Mouse (Mus musculus): ENCODE data around the gene Gsta1. TPM values are rescaled to one million over a fixed set of nuclear protein-coding genes. Genes with fewer than 3 reads are reported as not detected.
"Not testable (repeated sequence)": the region's sequence is repeated elsewhere in the genome, so short reads cannot be mapped to it uniquely, and the experiment has no call there.

Gene Gsta1
- polyA plus RNA-seq, 1 experiment from 2014 or later = not detected

DNA sequence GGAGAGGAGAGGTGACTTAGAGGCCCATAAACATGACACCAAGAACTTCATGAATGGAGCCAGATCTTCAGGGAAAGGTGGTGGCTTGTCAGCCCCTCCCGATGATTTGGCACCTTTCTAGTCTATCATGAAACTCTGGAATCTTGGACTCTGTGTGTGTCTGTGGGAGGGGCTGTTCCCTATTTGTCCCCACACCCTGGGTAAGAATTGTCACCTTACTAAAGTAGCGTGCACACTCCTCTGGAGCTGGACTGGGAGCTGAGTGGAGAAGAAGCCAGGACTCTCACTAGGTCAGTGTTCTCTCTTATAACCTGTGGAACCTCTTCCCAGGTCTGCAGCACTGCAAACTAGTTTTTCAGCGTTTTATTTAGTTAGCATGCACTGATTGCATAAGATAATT is 26.5 kb downstream of the Gsta1 start, which contains the start of gene Gm3776:
Gm3776 (plus strand) TSS at position 216 of the 400 bp plus-strand sequence.
- H3K4me3 ChIP-seq; H3K9me3 ChIP-seq; H3K27me3 ChIP-seq (replicated peaks; ENCODE audit: low read depth, poor library complexity, severe bottlenecking); H3K4me1 ChIP-seq; DNase-seq (ENCODE audit: low spot score); H3K27ac ChIP-seq (replicated peaks); H3K36me3 ChIP-seq (replicated peaks): not testable (repeated sequence)
- 81% methylated on average over 2 of the region's 3 CpGs for WGBS

DNA sequence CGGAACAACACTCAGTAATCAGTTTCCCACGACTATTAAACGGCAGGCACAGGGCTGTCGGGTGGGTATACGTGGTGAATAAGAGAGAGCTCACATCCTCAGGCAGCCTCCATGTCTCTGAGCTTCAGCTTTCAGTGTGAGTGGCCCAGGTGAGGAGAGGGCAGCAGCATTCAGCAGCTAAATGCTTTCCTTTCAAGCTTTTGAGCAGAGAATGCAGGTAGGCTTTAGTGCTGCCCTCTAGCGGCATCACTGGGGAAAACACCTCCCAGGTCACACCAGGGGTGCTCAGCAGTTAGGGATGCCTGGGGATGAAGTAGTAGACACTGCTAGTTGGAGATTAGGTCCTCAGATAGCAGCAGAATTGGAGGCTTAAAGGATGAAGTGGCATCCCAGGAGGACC is 29.2 kb downstream of the Gsta1 start:
- not testable (repeated sequence) for H3K9me3 ChIP-seq; H3K27me3 ChIP-seq (replicated peaks; ENCODE audit: low read depth, poor library complexity, severe bottlenecking); H3K27ac ChIP-seq (replicated peaks); H3K4me1 ChIP-seq; DNase-seq (ENCODE audit: low spot score); H3K36me3 ChIP-seq (replicated peaks); H3K4me3 ChIP-seq
- 3% methylated on average over 1 of the region's 6 CpGs for WGBS

DNA sequence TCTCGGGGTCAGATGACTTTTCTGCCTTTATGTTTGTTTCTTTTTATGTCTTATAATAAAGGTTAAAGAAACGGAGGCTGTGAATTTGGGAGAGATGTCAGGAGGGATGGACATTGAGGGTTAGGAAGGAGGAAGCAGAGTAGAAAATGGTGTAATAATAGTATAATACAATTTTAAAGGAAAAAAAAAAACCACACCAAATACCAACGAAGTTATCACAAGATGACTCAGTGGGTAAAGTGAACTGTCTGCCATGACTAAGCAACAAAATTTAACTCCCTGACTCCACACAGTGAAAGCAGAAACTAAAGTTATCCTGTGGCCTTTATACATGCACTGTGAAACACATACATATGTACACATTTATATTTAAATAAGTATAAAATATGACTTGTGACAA is 40.5 kb downstream of the Gsta1 start:
- H3K27ac ChIP-seq (replicated peaks); H3K9me3 ChIP-seq; H3K4me1 ChIP-seq; DNase-seq (ENCODE audit: low spot score); H3K36me3 ChIP-seq (replicated peaks); H3K4me3 ChIP-seq; H3K27me3 ChIP-seq (replicated peaks; ENCODE audit: low read depth, poor library complexity, severe bottlenecking): not testable (repeated sequence)
- WGBS = 85% methylated on average over 3 of the region's 3 CpGs

DNA sequence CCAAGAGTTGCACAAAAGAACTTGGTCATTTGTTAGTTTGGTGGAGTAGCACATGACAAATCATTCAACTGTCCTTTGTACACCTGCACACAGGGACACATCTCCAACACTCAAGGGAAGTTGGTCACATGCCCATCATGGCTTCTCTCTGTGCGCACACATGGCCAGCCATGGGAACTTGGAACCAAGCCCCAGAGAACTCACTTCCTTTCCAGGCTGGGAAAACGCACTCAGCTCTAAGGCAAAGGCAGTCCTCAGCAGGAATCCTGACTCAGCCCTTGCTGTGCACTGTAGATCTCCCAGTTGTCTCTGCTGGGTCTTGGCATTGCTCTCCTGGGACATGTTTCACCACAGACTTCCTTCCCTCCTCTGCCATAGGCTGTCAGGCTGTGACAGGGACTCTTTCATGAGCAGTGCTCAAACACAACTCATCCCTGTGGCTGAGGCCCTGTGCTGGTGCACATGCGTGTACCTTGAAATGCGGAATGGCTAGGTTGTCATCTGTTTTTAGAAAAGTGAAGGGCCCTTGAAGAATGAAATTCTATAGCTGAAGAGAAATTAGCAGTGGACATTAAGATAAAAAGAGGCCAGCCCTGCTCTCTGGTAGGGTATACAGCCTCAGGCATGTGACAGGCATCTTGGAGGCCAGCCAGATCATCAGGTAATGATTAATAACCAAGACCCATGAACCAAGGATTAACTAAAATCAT is 51.7 kb downstream of the Gsta1 start:
- 80% methylated on average over 4 of the region's 4 CpGs for WGBS
- H3K9me3 ChIP-seq; H3K27me3 ChIP-seq (replicated peaks; ENCODE audit: low read depth, poor library complexity, severe bottlenecking); DNase-seq (ENCODE audit: low spot score); H3K27ac ChIP-seq (replicated peaks); H3K4me1 ChIP-seq; H3K36me3 ChIP-seq (replicated peaks); H3K4me3 ChIP-seq: not testable (repeated sequence)

DNA sequence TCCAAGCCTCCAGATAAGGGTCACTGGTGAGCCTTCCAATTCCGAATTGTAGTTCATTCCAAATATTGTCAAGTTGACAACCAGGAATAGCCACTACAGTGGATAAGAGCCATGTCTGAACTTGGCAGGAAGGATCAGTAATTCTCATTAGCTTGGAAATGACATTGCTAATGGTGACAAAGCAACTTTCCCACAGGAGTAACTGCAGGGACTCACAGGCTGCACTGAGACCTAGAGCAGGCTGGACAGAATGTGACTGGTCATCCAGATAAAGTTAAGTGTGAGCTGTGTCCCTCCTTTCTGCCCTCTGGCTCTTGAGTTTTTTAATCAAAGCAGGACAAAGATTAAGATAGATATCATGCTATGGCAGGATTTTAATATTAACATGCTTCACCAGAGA is 58.6 kb downstream of the Gsta1 start:
- not testable (repeated sequence) for H3K27ac ChIP-seq (replicated peaks); DNase-seq (ENCODE audit: low spot score); H3K27me3 ChIP-seq (replicated peaks; ENCODE audit: low read depth, poor library complexity, severe bottlenecking); H3K4me1 ChIP-seq; H3K36me3 ChIP-seq (replicated peaks); H3K9me3 ChIP-seq; H3K4me3 ChIP-seq
- 81% methylated on average over 1 of the region's 1 CpGs for WGBS

DNA sequence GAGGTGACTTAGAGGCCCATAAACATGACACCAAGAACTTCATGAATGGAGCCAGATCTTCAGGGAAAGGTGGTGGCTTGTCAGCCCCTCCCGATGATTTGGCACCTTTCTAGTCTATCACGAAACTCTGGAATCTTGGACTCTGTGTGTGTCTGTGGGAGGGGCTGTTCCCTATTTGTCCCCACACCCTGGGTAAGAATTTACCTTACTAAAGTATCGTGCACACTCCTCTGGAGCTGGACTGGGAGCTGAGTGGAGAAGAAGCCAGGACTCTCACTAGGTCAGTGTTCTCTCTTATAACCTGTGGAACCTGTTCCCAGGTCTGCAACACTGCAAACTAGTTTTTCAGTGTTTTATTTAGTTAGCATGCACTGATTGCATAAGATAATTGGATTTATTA is 59.3 kb downstream of the Gsta1 start, which contains the start of gene Gm10639:
Gm10639 (plus strand) TSS at position 201 of the 400 bp plus-strand sequence.
- H3K36me3 ChIP-seq (replicated peaks); H3K9me3 ChIP-seq; DNase-seq (ENCODE audit: low spot score); H3K27ac ChIP-seq (replicated peaks); H3K27me3 ChIP-seq (replicated peaks; ENCODE audit: low read depth, poor library complexity, severe bottlenecking); H3K4me3 ChIP-seq; H3K4me1 ChIP-seq: not testable (repeated sequence)
- WGBS = 83% methylated on average over 3 of the region's 3 CpGs

Other genes starting within 250 kb of the Gsta1 start
- 0.09 TPM in 1 of 2 replicates, not detected in the other for gene Gcm1, start 178.7 kb upstream of the Gsta1 start, polyA plus RNA-seq (2016; fragmentation: Nextera tagmentation; extraction: Ambion mirVana)
- 22.9 and 24.7 TPM in 2 replicates for gene Fbxo9, start 121.6 kb upstream of the Gsta1 start, polyA plus RNA-seq (2016; fragmentation: Nextera tagmentation; extraction: Ambion mirVana)
- 38.1 and 40.6 TPM in 2 replicates for gene Ick, start 121.5 kb upstream of the Gsta1 start, polyA plus RNA-seq (2016; fragmentation: Nextera tagmentation; extraction: Ambion mirVana)
- gene Gsta4, start 47.9 kb upstream of the Gsta1 start, polyA plus RNA-seq (2016; fragmentation: Nextera tagmentation; extraction: Ambion mirVana) = 102 and 107 TPM in 2 replicates
- not detected in 2 replicates for gene Gm3776, start 26.5 kb downstream of the Gsta1 start, polyA plus RNA-seq (2016; fragmentation: Nextera tagmentation; extraction: Ambion mirVana)
- not detected in 2 replicates for gene Gm10639, start 59.3 kb downstream of the Gsta1 start, polyA plus RNA-seq (2016; fragmentation: Nextera tagmentation; extraction: Ambion mirVana)
- gene Omt2a, start 84.1 kb downstream of the Gsta1 start, polyA plus RNA-seq (2016; fragmentation: Nextera tagmentation; extraction: Ambion mirVana) = not detected in 2 replicates
- not detected in 2 replicates for gene Omt2b, start 96.9 kb downstream of the Gsta1 start, polyA plus RNA-seq (2016; fragmentation: Nextera tagmentation; extraction: Ambion mirVana)
- not detected in 2 replicates for gene Gsta2, start 125.1 kb downstream of the Gsta1 start, polyA plus RNA-seq (2016; fragmentation: Nextera tagmentation; extraction: Ambion mirVana)
- gene Dppa5a, start 137.5 kb downstream of the Gsta1 start, polyA plus RNA-seq (2016; fragmentation: Nextera tagmentation; extraction: Ambion mirVana) = 0.26 TPM in 1 of 2 replicates, not detected in the other
- 0.80 and 0.96 TPM in 2 replicates for gene Ooep, start 148.1 kb downstream of the Gsta1 start, polyA plus RNA-seq (2016; fragmentation: Nextera tagmentation; extraction: Ambion mirVana)
- 0.12 TPM in 1 of 2 replicates, not detected in the other for gene Ddx43, start 165.1 kb downstream of the Gsta1 start, polyA plus RNA-seq (2016; fragmentation: Nextera tagmentation; extraction: Ambion mirVana)
- gene Cgas, start 212.6 kb downstream of the Gsta1 start, polyA plus RNA-seq (2016; fragmentation: Nextera tagmentation; extraction: Ambion mirVana) = 0.21 and 0.55 TPM in 2 replicates
- gene Mto1, start 217.6 kb downstream of the Gsta1 start, polyA plus RNA-seq (2016; fragmentation: Nextera tagmentation; extraction: Ambion mirVana) = 23.0 and 23.8 TPM in 2 replicates
- 0.30 and 0.78 TPM in 2 replicates for gene Gm17324, start 218.1 kb downstream of the Gsta1 start, polyA plus RNA-seq (2016; fragmentation: Nextera tagmentation; extraction: Ambion mirVana)

Measured in embryonic facial prominence, embryonic 10.5 days (tissue).